Mouse (Mus musculus): ENCODE measurements at regions not wholly inside any gene's neighbourhood (a gene's known extent, or its start where the extent isn't known, plus 50 kb on each side); places are given as distances from the start of the nearest gene placed in this dataset.

GRCm38 (mm10) chr11:19599433-19599832 is 324.7 kb upstream of the Spred2 start:
- no peak for TF ChIP-seq CTCF (conservative IDR thresholded peaks at IDR 0.05; ENCODE audit: low read length)
- TF ChIP-seq NANOG (IDR thresholded peaks at IDR 0.05; ENCODE audit: borderline replicate concordance, low read length) = no peak

All from E14TG2a.4 (cell line).